Mouse (Mus musculus) lung, adult 2 months (tissue): ENCODE results near the gene Smad1.

Source experiments
- CTCF ChIP-seq: fragments of 200-500 bp; IDR thresholded peaks from 2 replicates; pipeline ENCODE4 v1.5.1; 2011; ENCODE audit warnings: mild to moderate bottlenecking, low read length, control low read depth; ENCODE audit not compliant: insufficient read depth
- POLR2A ChIP-seq: fragments of 200-500 bp; IDR thresholded peaks from 2 replicates; pipeline ENCODE4 v1.6.1; 2011; ENCODE audit warnings: low read depth, mild to moderate bottlenecking, control low read depth, low read length, borderline replicate concordance; ENCODE audit errors: extremely low read depth

- TF ChIP-seq CTCF = no peak
- TF ChIP-seq POLR2A = no peak
Measured at GRCm38 (mm10) chr8:79381771-79382170, 17.5 kb downstream of the Smad1 start.
